Comparison of ENCODE assay signal across 8 mouse cellular contexts in the genomic region with DNA sequence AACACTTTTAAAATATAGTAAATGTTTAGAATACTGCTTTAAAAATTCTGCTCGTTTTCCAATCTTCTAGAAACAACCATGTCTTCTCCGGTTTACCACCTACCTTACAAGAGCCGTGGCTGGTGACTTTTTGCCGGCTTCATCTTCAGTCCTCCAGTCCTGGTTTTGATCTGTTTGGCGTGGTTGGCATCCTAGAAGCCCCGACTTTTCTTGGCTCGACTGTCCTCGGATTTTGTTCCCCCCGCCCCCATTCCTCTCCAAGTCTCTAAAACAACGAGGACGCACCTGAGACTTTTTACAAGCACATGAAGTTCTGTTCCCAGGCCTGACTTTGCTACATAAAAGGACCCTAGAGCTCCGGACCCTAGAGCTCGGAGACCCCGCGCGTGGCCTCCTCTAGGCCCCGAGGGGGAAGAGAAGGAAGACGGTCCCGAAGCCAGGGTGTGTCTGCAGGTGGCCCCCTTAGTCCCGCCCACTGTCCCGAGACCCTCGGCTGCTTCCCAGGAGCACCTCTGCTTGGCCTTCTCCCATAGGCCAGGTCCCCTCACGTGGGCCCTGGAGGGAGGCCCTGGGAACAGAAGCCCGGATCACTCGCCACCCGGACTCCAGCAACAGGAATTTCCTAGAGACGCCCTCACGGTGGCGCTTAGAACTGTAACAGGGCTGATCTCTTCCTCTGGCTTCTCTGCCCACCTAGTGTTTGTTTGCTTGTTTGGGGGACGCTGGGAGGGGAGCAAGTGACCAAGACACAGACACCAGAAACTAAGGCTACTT.
A peak's percentile ranks its signal among the peaks of the same experiment; 100 is the strongest.
DNase-seq lines count a peak whose midpoint lies in the region; ATAC-seq lines count a peak whose summit lies in the region.

No protein-coding gene starts in this region.

- no peaks in the 10 kb centered on the region for H3K36me3 ChIP-seq in intestine, embryonic 16.5 days (ENCODE audit: control insufficient read depth, insufficient read depth, low read length)

- no peaks in the 10 kb centered on the region for H3K4me1 ChIP-seq in intestine, embryonic 16.5 days (ENCODE audit: control insufficient read depth, insufficient read depth, low read length)

- peak overlapping the region; percentile 79 for H3K27ac ChIP-seq in intestine, embryonic 16.5 days (ENCODE audit: low read length)

- H3K4me3 ChIP-seq in intestine, embryonic 16.5 days (ENCODE audit: low read length): peak overlapping the region; percentile 57

- H3K9me3 ChIP-seq in intestine, embryonic 16.5 days (ENCODE audit: control insufficient read depth, low read length): no peaks in the 10 kb centered on the region

- peak; percentile 22 to 43 for DNase-seq in spleen, adult 18-20 months
- DNase-seq in spleen, adult 12 weeks (ENCODE audit: low spot score): no peak
- peak; percentile 80 for DNase-seq in embryo, embryonic 9.5 days (ENCODE audit: extremely low spot score)
- DNase-seq in gonadal fat pad, adult 2 months (ENCODE audit: low read depth): peak; percentile 31
- peak; percentile 78 to 81 for DNase-seq in left cerebral cortex, postnatal 36 days (ENCODE audit: low spot score in 2 of 2)
- peak; percentile 91 for DNase-seq in mesoderm, embryonic 11.5 days (ENCODE audit: low read depth, low spot score)
- peak; percentile 76 for DNase-seq in skeletal muscle tissue, adult 2 months (ENCODE audit: low read depth, low spot score)

- no peaks in the 10 kb centered on the region for H3K27me3 ChIP-seq in intestine, embryonic 16.5 days (replicated peaks; ENCODE audit: control insufficient read depth, insufficient read depth, low read length)

- intact Hi-C loops in left cerebral cortex, postnatal 36 days (cut with DNase I): no loop called here

- H3K4me2 ChIP-seq in intestine, embryonic 16.5 days (ENCODE audit: low read depth, low read length): peak overlapping the region; percentile 48

- 13% methylated on average over 30 of the region's 30 CpGs for WGBS in intestine, embryonic 16.5 days

- peak; percentile 99 for ATAC-seq in intestine, embryonic 16.5 days

- H3K9ac ChIP-seq in intestine, embryonic 16.5 days (ENCODE audit: low read depth, low read length): peak overlapping the region; percentile 61
